ENCODE assay signal across 30 mouse cellular contexts in the genomic region with DNA sequence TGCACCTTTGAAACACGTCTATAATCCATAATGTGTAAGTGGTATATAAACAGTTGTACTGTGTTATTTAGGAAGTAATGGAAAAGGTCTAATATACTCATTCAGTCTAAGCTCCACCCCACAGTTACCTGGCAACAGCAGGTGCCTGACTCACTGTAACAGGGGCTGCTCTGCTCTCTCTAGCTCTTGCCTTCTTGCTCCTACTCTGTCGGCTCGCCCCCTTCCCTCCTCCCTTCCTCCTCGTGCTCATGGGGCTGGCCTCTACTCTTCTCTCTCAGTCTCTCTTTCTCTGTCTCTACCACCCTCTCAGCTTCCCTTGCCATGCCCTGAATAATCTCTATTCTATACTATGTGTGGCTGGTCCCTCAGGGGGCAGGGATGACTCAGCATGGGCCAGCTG. TPM values are rescaled to one million over a fixed set of nuclear protein-coding genes. Genes with fewer than 3 reads are reported as not detected.
DNase-seq lines count a peak whose midpoint lies in the region; ATAC-seq and TF ChIP-seq lines count a peak whose summit lies in the region.
"Had no signal": no experiment of that assay in that cellular context is flagged by ENCODE, and none has a peak within 500 bp of the region (broad histone marks: within the 10 kb centered on the region; RNA-seq: fewer than 3 reads in every experiment).

No protein-coding gene starts in this region.

- H3K4me1 ChIP-seq in heart, embryonic 10.5 days = peaks cover 31% of the 10 kb centered on the region
- H3K4me1 ChIP-seq in spleen, adult 2 months (ENCODE audit: control insufficient read depth, insufficient read depth, insufficient read length) = peaks cover 22% of the 10 kb centered on the region; the same call in 1 of the 2 replicates
- H3K4me1 ChIP-seq in midbrain, embryonic 13.5 days (replicated peaks) = peaks cover 18% of the 10 kb centered on the region
- peaks cover 33% of the 10 kb centered on the region for H3K4me1 ChIP-seq in neural tube, embryonic 15.5 days

- H3K36me3 ChIP-seq in heart, embryonic 10.5 days = peaks cover 3% of the 10 kb centered on the region
- no peaks in the 10 kb centered on the region for H3K36me3 ChIP-seq in spleen, adult 2 months (ENCODE audit: control insufficient read depth, insufficient read depth, low read length)
- peaks cover 3% of the 10 kb centered on the region for H3K36me3 ChIP-seq in midbrain, embryonic 13.5 days
- 0 out of 2 replicates have a peak, but pooled peaks cover 2% of the 10 kb centered on the region for H3K36me3 ChIP-seq in neural tube, embryonic 15.5 days
- H3K36me3 ChIP-seq: hindbrain, embryonic 12.5 days; intestine, embryonic 15.5 days had no signal

- no peaks in the 10 kb centered on the region for H3K27me3 ChIP-seq in heart, embryonic 10.5 days (ENCODE audit: insufficient read depth, poor library complexity, severe bottlenecking)
- H3K27me3 ChIP-seq in spleen, adult 2 months (ENCODE audit: control insufficient read depth, insufficient read depth, low read length) = no peaks in the 10 kb centered on the region
- H3K27me3 ChIP-seq in midbrain, embryonic 13.5 days = no peaks in the 10 kb centered on the region
- no peaks in the 10 kb centered on the region for H3K27me3 ChIP-seq in neural tube, embryonic 15.5 days (replicated peaks)
- H3K27me3 ChIP-seq: hindbrain, embryonic 12.5 days; intestine, embryonic 15.5 days; limb, embryonic 12.5 days; liver, embryonic 15.5 days; lung, embryonic 15.5 days; megakaryocyte, embryonic 14.5 days; midbrain, embryonic 12.5 days; neural tube, embryonic 13.5 days; Patski had no signal

- no peak overlapping the region for H3K4me3 ChIP-seq in heart, embryonic 10.5 days
- no peak overlapping the region for H3K4me3 ChIP-seq in spleen, adult 2 months (ENCODE audit: extremely low read depth, insufficient read depth, insufficient read length)
- H3K4me3 ChIP-seq in midbrain, embryonic 13.5 days (replicated peaks) = no peak overlapping the region
- no peak overlapping the region for H3K4me3 ChIP-seq in neural tube, embryonic 15.5 days (replicated peaks)
- H3K4me3 ChIP-seq: erythroblast, embryonic 14.5 days; hindbrain, embryonic 12.5 days; intestine, embryonic 15.5 days; layer of hippocampus, adult 2 months; left cerebral cortex, adult 2 months; limb, embryonic 12.5 days; liver, embryonic 15.5 days; lung, embryonic 15.5 days; midbrain, embryonic 12.5 days; neural tube, embryonic 13.5 days had no signal

- no peak for TF ChIP-seq POLR2A in spleen, adult 2 months (IDR thresholded peaks at IDR 0.05; ENCODE audit: low read depth, low read length)

- H3K9ac ChIP-seq in midbrain, embryonic 13.5 days (replicated peaks) = no peak overlapping the region
- H3K9ac ChIP-seq in neural tube, embryonic 15.5 days (replicated peaks) = no peak overlapping the region
- H3K9ac ChIP-seq: hindbrain, embryonic 12.5 days; intestine, embryonic 15.5 days; limb, embryonic 12.5 days; liver, embryonic 15.5 days; lung, embryonic 15.5 days; midbrain, embryonic 12.5 days; neural tube, embryonic 13.5 days had no signal

- 26% methylated on average over 4 of the region's 4 CpGs for WGBS in heart, embryonic 10.5 days
- 34% methylated on average over 4 of the region's 4 CpGs for WGBS in spleen, adult 2 months
- WGBS in midbrain, embryonic 13.5 days = 11% methylated on average over 4 of the region's 4 CpGs
- 25% methylated on average over 4 of the region's 4 CpGs for WGBS in neural tube, embryonic 15.5 days

- TF ChIP-seq CTCF in spleen, adult 2 months (IDR thresholded peaks at IDR 0.05; ENCODE audit: extremely low read depth, insufficient read depth, insufficient read length, insufficient replicate concordance) = no peak

- peak; percentile 78 for DNase-seq in heart, adult 11 months
- no peak for DNase-seq in heart, embryonic 10.5 days (ENCODE audit: low spot score)
- DNase-seq in kidney, postnatal 14 days = peak; percentile 29
- DNase-seq in kidney, adult 18-20 months = no peak
- no peak for DNase-seq in spleen, adult 2 months (ENCODE audit: low read depth in 1 of 2, low spot score in 2 of 2)
- no peak for DNase-seq in spleen, postnatal 4 days (ENCODE audit: low spot score in 2 of 2)
- DNase-seq: adrenal gland, adult 2 months; adrenal gland, postnatal 36 days; cerebellum, adult 18-20 months; cerebellum, postnatal 14 days; gastrocnemius, postnatal 14 days; heart, postnatal 36 days; right cerebral cortex, postnatal 14 days; thymus, postnatal 14 days had no signal

- H3K27ac ChIP-seq in heart, embryonic 10.5 days = no peak overlapping the region
- peak overlapping the region; percentile 47; the same call in 1 of the 2 replicates for H3K27ac ChIP-seq in spleen, adult 2 months (ENCODE audit: insufficient read depth, low read length)
- no peak overlapping the region for H3K27ac ChIP-seq in midbrain, embryonic 13.5 days
- H3K27ac ChIP-seq in neural tube, embryonic 15.5 days (replicated peaks) = no peak overlapping the region
- H3K27ac ChIP-seq: hindbrain, embryonic 12.5 days; hindbrain, postnatal 0 days; intestine, embryonic 15.5 days; layer of hippocampus, adult 2 months; left cerebral cortex, adult 2 months; limb, embryonic 12.5 days; liver, embryonic 15.5 days; lung, embryonic 15.5 days; midbrain, embryonic 12.5 days; neural tube, embryonic 13.5 days had no signal

- no peak overlapping the region for H3K4me2 ChIP-seq in midbrain, embryonic 13.5 days (replicated peaks)
- H3K4me2 ChIP-seq in neural tube, embryonic 15.5 days = no peak overlapping the region
- H3K4me2 ChIP-seq: heart, embryonic 11.5 days; hindbrain, embryonic 12.5 days; intestine, embryonic 15.5 days; limb, embryonic 12.5 days; liver, embryonic 15.5 days; lung, embryonic 15.5 days; midbrain, embryonic 12.5 days; neural tube, embryonic 13.5 days had no signal

- ATAC-seq in midbrain, embryonic 13.5 days = no peak
- ATAC-seq in neural tube, embryonic 15.5 days (ENCODE audit: low FRiP score) = no peak
- ATAC-seq: hindbrain, postnatal 0 days; intestine, embryonic 15.5 days; Patski had no signal

- no peaks in the 10 kb centered on the region for H3K9me3 ChIP-seq in heart, embryonic 10.5 days
- H3K9me3 ChIP-seq in midbrain, embryonic 13.5 days = no peaks in the 10 kb centered on the region
- H3K9me3 ChIP-seq in neural tube, embryonic 15.5 days (replicated peaks) = no peaks in the 10 kb centered on the region
- H3K9me3 ChIP-seq: hindbrain, embryonic 12.5 days; intestine, embryonic 15.5 days; limb, embryonic 12.5 days; liver, embryonic 15.5 days; lung, embryonic 15.5 days; megakaryocyte, embryonic 14.5 days; midbrain, embryonic 12.5 days; neural tube, embryonic 13.5 days had no signal

RNA-seq across cellular contexts. Expression of gene Zdhhc18, which starts 7.0 kb away (rescaled TPM):
- 1.6 and 2.9 TPM in 2 replicates for polyA plus RNA-seq in heart, embryonic 10.5 days (2016; fragmentation: Nextera tagmentation; extraction: Ambion mirVana)
- polyA plus RNA-seq in spleen, adult 2 months (2012; rRNA removed) = 133 and 134 TPM in 2 replicates
- 3.5 and 4.1 TPM in 2 replicates for polyA plus RNA-seq in midbrain, embryonic 13.5 days (2015; fragmentation: Nextera tagmentation; extraction: Ambion mirVana)
- 4.3 and 7.0 TPM in 2 replicates for polyA plus RNA-seq in neural tube, embryonic 15.5 days (2015; fragmentation: Nextera tagmentation; extraction: Ambion mirVana)

RNA-seq across cellular contexts. Expression of gene Pigv, which starts 15.4 kb away (rescaled TPM):
- 15.2 and 16.4 TPM in 2 replicates for polyA plus RNA-seq in heart, embryonic 10.5 days (2016; fragmentation: Nextera tagmentation; extraction: Ambion mirVana)
- 14.5 and 16.0 TPM in 2 replicates for polyA plus RNA-seq in spleen, adult 2 months (2012; rRNA removed)
- 13.7 and 16.0 TPM in 2 replicates for polyA plus RNA-seq in midbrain, embryonic 13.5 days (2015; fragmentation: Nextera tagmentation; extraction: Ambion mirVana)
- 12.4 and 15.7 TPM in 2 replicates for polyA plus RNA-seq in neural tube, embryonic 15.5 days (2015; fragmentation: Nextera tagmentation; extraction: Ambion mirVana)

RNA-seq across cellular contexts. Expression of gene Sfn, which starts 55.0 kb away (rescaled TPM):
- polyA plus RNA-seq in heart, embryonic 10.5 days (2016; fragmentation: Nextera tagmentation; extraction: Ambion mirVana) = 4.3 and 12.9 TPM in 2 replicates
- polyA plus RNA-seq in spleen, adult 2 months (2012; rRNA removed) = 15.5 and 26.1 TPM in 2 replicates
- polyA plus RNA-seq in midbrain, embryonic 13.5 days (2015; fragmentation: Nextera tagmentation; extraction: Ambion mirVana) = 0.89 and 1.2 TPM in 2 replicates
- polyA plus RNA-seq in neural tube, embryonic 15.5 days (2015; fragmentation: Nextera tagmentation; extraction: Ambion mirVana) = 1.7 and 32.5 TPM in 2 replicates

Comparison
In these comparisons a context has a peak if more than half of its experiments do, and no peak if none do; other contexts are left out.
1. DNase-seq: peak in heart, adult 11 months (single experiment) and kidney, postnatal 14 days (single experiment); none in heart, embryonic 10.5 days (single experiment), kidney, adult 18-20 months (single experiment), spleen, adult 2 months (0 of 2) and spleen, postnatal 4 days (0 of 2).
2. RNA of gene Zdhhc18, which starts 7.0 kb away (polyA plus RNA-seq): 133 to 134 TPM in spleen, adult 2 months; 4.3 to 7.0 TPM in neural tube, embryonic 15.5 days, 3.5 to 4.1 TPM in midbrain, embryonic 13.5 days and 1.6 to 2.9 TPM in heart, embryonic 10.5 days; every median in the first group is over 10 times any median in the second.